Mouse (Mus musculus): Measurements from ENCODE around the gene Ntm. TPM values are rescaled to one million over a fixed set of nuclear protein-coding genes. Genes with fewer than 3 reads are reported as not detected.

Gene Ntm
- total and polyA plus RNA-seq, 3 experiments = not detected

- TF ChIP-seq MAX (IDR thresholded peaks at IDR 0.05; ENCODE audit: low read length) = no peak
- H3K27me3 ChIP-seq (ENCODE audit: control insufficient read depth in 1 of 2, insufficient read depth in 2 of 2, low read length in 2 of 2) = no peaks in the 10 kb centered on the region
- H3K36me3 ChIP-seq (ENCODE audit: control insufficient read depth in 1 of 2, insufficient read depth in 2 of 2, low read length in 2 of 2) = no peaks in the 10 kb centered on the region
- no peak overlapping the region for H3K4me3 ChIP-seq (ENCODE audit: control insufficient read depth in 1 of 2, insufficient read depth in 1 of 2, low read depth in 2 of 2, low read length in 2 of 2)
- no peak overlapping the region for H3K9ac ChIP-seq (ENCODE audit: control insufficient read depth, low read depth, low read length, poor library complexity, severe bottlenecking)
- H3K9me3 ChIP-seq (replicated peaks; ENCODE audit: insufficient read depth, low read length) = no peaks in the 10 kb centered on the region
- no peak overlapping the region for H3K27ac ChIP-seq (ENCODE audit: control insufficient read depth, low read depth, low read length)
- no peaks in the 10 kb centered on the region for H3K4me1 ChIP-seq (ENCODE audit: control insufficient read depth in 1 of 2, insufficient read depth in 2 of 2, low read length in 2 of 2)
- H3K79me2 ChIP-seq (ENCODE audit: control insufficient read depth, insufficient read depth, low read length, poor library complexity) = no peaks in the 10 kb centered on the region
- DNase-seq (ENCODE audit: low read depth, low spot score) = no peak
Measured at GRCm38 (mm10) chr9:29165731-29166130, 797.2 kb downstream of the Ntm start.

GRCm38 (mm10) chr9:29161059-29161642 is 801.8 kb downstream of the Ntm start:
- TF ChIP-seq ELF1 (IDR thresholded peaks at IDR 0.05; ENCODE audit: low read depth, low read length) (no peak), RAD21 (IDR thresholded peaks at IDR 0.05; ENCODE audit: low read depth, low read length) (no peak), UBTF (IDR thresholded peaks at IDR 0.05; ENCODE audit: borderline replicate concordance, insufficient read depth, low read depth, low read length) (no peak), MAX (IDR thresholded peaks at IDR 0.05; ENCODE audit: low read length) (no peak), E2F4 (IDR thresholded peaks at IDR 0.05; ENCODE audit: borderline replicate concordance, low read depth, low read length) (no peak), BHLHE40 (IDR thresholded peaks at IDR 0.05; ENCODE audit: borderline replicate concordance, low read depth, low read length) (no peak), MAZ (IDR thresholded peaks at IDR 0.05; ENCODE audit: low read depth, low read length) (no peak), CHD1 (IDR thresholded peaks at IDR 0.05; ENCODE audit: low read depth, low read length) (no peak), GATA1 (IDR thresholded peaks at IDR 0.05; ENCODE audit: low read depth, low read length) (no peak), GABPA (IDR thresholded peaks at IDR 0.05; ENCODE audit: low read depth, low read length) (no peak), ZC3H11A (IDR thresholded peaks at IDR 0.05; ENCODE audit: low read depth, low read length) (no peak), SIN3A (IDR thresholded peaks at IDR 0.05; ENCODE audit: low read length) (no peak), POLR2AphosphoS2 (IDR thresholded peaks at IDR 0.05; ENCODE audit: low read length) (no peak), CHD2 (IDR thresholded peaks at IDR 0.05; ENCODE audit: low read length) (no peak), TBP (IDR thresholded peaks at IDR 0.05; ENCODE audit: low read depth, low read length) (no peak), HCFC1 (IDR thresholded peaks at IDR 0.05; ENCODE audit: low read depth, low read length) (no peak), KAT2A (conservative IDR thresholded peaks at IDR 0.05; ENCODE audit: low read depth, low read length) (no peak)
- no peak overlapping the region for H3K27ac ChIP-seq (ENCODE audit: control insufficient read depth, low read depth, low read length)
- H3K9me3 ChIP-seq (replicated peaks; ENCODE audit: insufficient read depth, low read length) = no peaks in the 10 kb centered on the region
- H3K79me2 ChIP-seq (ENCODE audit: control insufficient read depth, insufficient read depth, low read length, poor library complexity) = no peaks in the 10 kb centered on the region
- no peak overlapping the region for H3K9ac ChIP-seq (ENCODE audit: control insufficient read depth, low read depth, low read length, poor library complexity, severe bottlenecking)
- H3K4me3 ChIP-seq (ENCODE audit: control insufficient read depth in 1 of 2, insufficient read depth in 1 of 2, low read depth in 2 of 2, low read length in 2 of 2) = no peak overlapping the region
- no peaks in the 10 kb centered on the region for H3K27me3 ChIP-seq (ENCODE audit: control insufficient read depth in 1 of 2, insufficient read depth in 2 of 2, low read length in 2 of 2)
- DNase-seq (ENCODE audit: low read depth, low spot score) = no peak
- H3K36me3 ChIP-seq (ENCODE audit: control insufficient read depth in 1 of 2, insufficient read depth in 2 of 2, low read length in 2 of 2) = no peaks in the 10 kb centered on the region
- no peaks in the 10 kb centered on the region for H3K4me1 ChIP-seq (ENCODE audit: control insufficient read depth in 1 of 2, insufficient read depth in 2 of 2, low read length in 2 of 2)

Data from MEL (cell line).